Mouse (Mus musculus) retina, postnatal 7 days (tissue): ENCODE results near the gene Nckap5l.

Source experiments
- DNase-seq: peaks from one replicate; pipeline ENCODE4 v3.0.0-alpha.2; 2012; ENCODE audit warnings: low read depth, low spot score

The Nckap5l gene

GRCm38 (mm10) chr15:99431063-99431462 is 26.5 kb downstream of the Nckap5l start:
- no peak for DNase-seq

- DNase-seq: no peak
These were observed 27.2 kb downstream of the Nckap5l start for GRCm38 (mm10) chr15:99430394-99430793.

- no peak for DNase-seq
These were observed 33.7 kb downstream of the Nckap5l start for GRCm38 (mm10) chr15:99423884-99424283.

- no peak for DNase-seq
These were observed 34.4 kb downstream of the Nckap5l start for GRCm38 (mm10) chr15:99423131-99423530.

- DNase-seq: no peak
These were observed 35.0 kb downstream of the Nckap5l start for GRCm38 (mm10) chr15:99422551-99422950.

- DNase-seq: no peak
These were observed 35.9 kb downstream of the Nckap5l start for GRCm38 (mm10) chr15:99421676-99422075.

GRCm38 (mm10) chr15:99421152-99421551 is 36.4 kb downstream of the Nckap5l start:
- DNase-seq: no peak

GRCm38 (mm10) chr15:99420521-99421014 is 37.0 kb downstream of the Nckap5l start:
- no peak for DNase-seq

GRCm38 (mm10) chr15:99420101-99420500 is 37.4 kb downstream of the Nckap5l start:
- DNase-seq: no peak

- no peak for DNase-seq
These were observed 39.8 kb downstream of the Nckap5l start for GRCm38 (mm10) chr15:99417692-99418271.

- DNase-seq: no peak
These were observed 40.6 kb downstream of the Nckap5l start for GRCm38 (mm10) chr15:99416957-99417356.

- peak; percentile 78 for DNase-seq
These were observed 41.1 kb downstream of the Nckap5l start for GRCm38 (mm10) chr15:99416348-99416882.

GRCm38 (mm10) chr15:99415793-99416192 is 41.8 kb downstream of the Nckap5l start:
- DNase-seq: no peak

GRCm38 (mm10) chr15:99411747-99412146 is 45.8 kb downstream of the Nckap5l start:
- DNase-seq: no peak

- DNase-seq: no peak
These were observed 48.7 kb downstream of the Nckap5l start for GRCm38 (mm10) chr15:99408845-99409244.

- no peak for DNase-seq
These were observed 50.5 kb downstream of the Nckap5l start for GRCm38 (mm10) chr15:99406986-99407570.

- DNase-seq: no peak
These were observed 52.4 kb downstream of the Nckap5l start for GRCm38 (mm10) chr15:99405150-99405549.

GRCm38 (mm10) chr15:99403159-99403889 is 54.2 kb downstream of the Nckap5l start:
- DNase-seq: no peak

GRCm38 (mm10) chr15:99400602-99401001 is 56.9 kb downstream of the Nckap5l start:
- no peak for DNase-seq

- no peak for DNase-seq
These were observed 57.9 kb downstream of the Nckap5l start for GRCm38 (mm10) chr15:99399503-99400245.

GRCm38 (mm10) chr15:99397622-99398021 is 59.9 kb downstream of the Nckap5l start:
- DNase-seq: no peak

GRCm38 (mm10) chr15:99396875-99397274 is 60.7 kb downstream of the Nckap5l start:
- no peak for DNase-seq
